Mouse (Mus musculus) ES-Bruce4 (cell line): ENCODE results near the gene Cyp8b1. TPM values are rescaled to one million over a fixed set of nuclear protein-coding genes. Genes with fewer than 3 reads are reported as not detected.

Experiments used
- H3K27ac ChIP-seq: 2 replicates; pipeline ENCODE4 v1.5.1; 2012; ENCODE audit warnings: low read length, inconsistent platforms; ENCODE audit not compliant: insufficient read depth
- H3K27me3 ChIP-seq: 2 replicates; pipeline ENCODE4 v1.6.1; 2012; ENCODE audit warnings: mild to moderate bottlenecking, low read length, inconsistent platforms; ENCODE audit not compliant: control insufficient read depth, poor library complexity, insufficient read depth, severe bottlenecking
- H3K36me3 ChIP-seq: 2 replicates; pipeline ENCODE4 v1.6.1; 2012; ENCODE audit warnings: inconsistent platforms, mild to moderate bottlenecking, low read length, moderate library complexity; ENCODE audit not compliant: control insufficient read depth, poor library complexity, insufficient read depth, severe bottlenecking
- H3K4me1 ChIP-seq: one replicate; pipeline ENCODE4 v1.8.1; 2011; ENCODE audit warnings: low read length; ENCODE audit not compliant: control insufficient read depth, insufficient read depth
- H3K4me3 ChIP-seq: 2 replicates; pipeline ENCODE4 v1.5.1; 2011; ENCODE audit warnings: low read depth, mild to moderate bottlenecking, low read length
- H3K9ac ChIP-seq: 2 replicates; pipeline ENCODE4 v1.6.1; 2012; ENCODE audit warnings: low read depth, mild to moderate bottlenecking, inconsistent platforms; ENCODE audit not compliant: poor library complexity, severe bottlenecking
- H3K9me3 ChIP-seq: replicated peaks from 2 replicates; pipeline ENCODE4 v1.6.1; 2012; ENCODE audit warnings: mild to moderate bottlenecking, low read length, inconsistent platforms; ENCODE audit not compliant: control insufficient read depth, poor library complexity, insufficient read depth, severe bottlenecking
- CTCF ChIP-seq: IDR thresholded peaks from one replicate; pipeline ENCODE4 v1.8.1; 2011; ENCODE audit warnings: low read depth, low read length
- EP300 ChIP-seq: IDR thresholded peaks from 2 replicates; pipeline ENCODE4 v1.6.1; 2011; ENCODE audit warnings: low read depth, low read length; ENCODE audit not compliant: insufficient read depth
- POLR2A ChIP-seq: IDR thresholded peaks from one replicate; pipeline ENCODE4 v1.8.1; 2011; ENCODE audit warnings: low read length; ENCODE audit not compliant: insufficient read depth
- polyA plus RNA-seq: library from polyadenylated mRNA; stranded (reverse); fragments of >200 nt; gene quantifications from 2 replicates; pipeline ENCODE4 v1.2.4, GENCODE M21; 2011; ENCODE audit warnings: low read depth; ENCODE audit not compliant: missing spikeins, insufficient read depth, insufficient read length

The Cyp8b1 gene
- polyA plus RNA-seq, 1 experiment: not detected

- no peaks in the 10 kb centered on the region for H3K27me3 ChIP-seq
- H3K4me3 ChIP-seq: no peak overlapping the region
- H3K36me3 ChIP-seq: no peaks in the 10 kb centered on the region
- H3K4me1 ChIP-seq: no peaks in the 10 kb centered on the region
- H3K9ac ChIP-seq: no peak overlapping the region
- TF ChIP-seq CTCF (no peak), POLR2A (no peak), EP300 (no peak)
- no peaks in the 10 kb centered on the region for H3K9me3 ChIP-seq
- H3K27ac ChIP-seq: no peak overlapping the region
Observed at GRCm38 (mm10) chr9:121868236-121868635, 47.9 kb downstream of the Cyp8b1 start.

- Histone ChIP-seq H3K9ac (no peak overlapping the region), H3K4me3 (no peak overlapping the region), H3K4me1 (no peaks in the 10 kb centered on the region), H3K9me3 (no peaks in the 10 kb centered on the region), H3K36me3 (no peaks in the 10 kb centered on the region), H3K27ac (no peak overlapping the region), H3K27me3 (no peaks in the 10 kb centered on the region)
- no peak for TF ChIP-seq POLR2A
- TF ChIP-seq EP300: no peak
- TF ChIP-seq CTCF: no peak
Observed at GRCm38 (mm10) chr9:121867632-121868031, 48.5 kb downstream of the Cyp8b1 start.

GRCm38 (mm10) chr9:121865425-121866008 lies 50.6 kb downstream of the Cyp8b1 start:
- no peaks in the 10 kb centered on the region for H3K9me3 ChIP-seq
- H3K4me1 ChIP-seq: no peaks in the 10 kb centered on the region
- H3K27me3 ChIP-seq: no peaks in the 10 kb centered on the region
- no peak overlapping the region for H3K4me3 ChIP-seq
- no peak overlapping the region for H3K9ac ChIP-seq
- TF ChIP-seq CTCF (no peak), POLR2A (no peak), EP300 (no peak)
- H3K36me3 ChIP-seq: no peaks in the 10 kb centered on the region
- no peak overlapping the region for H3K27ac ChIP-seq

GRCm38 (mm10) chr9:121864837-121865236 lies 51.3 kb downstream of the Cyp8b1 start:
- H3K4me3 ChIP-seq: no peak overlapping the region
- H3K27ac ChIP-seq: no peak overlapping the region
- H3K9me3 ChIP-seq: no peaks in the 10 kb centered on the region
- no peak for TF ChIP-seq CTCF
- no peak for TF ChIP-seq POLR2A
- TF ChIP-seq EP300: no peak
- H3K9ac ChIP-seq: no peak overlapping the region
- no peaks in the 10 kb centered on the region for H3K4me1 ChIP-seq
- no peaks in the 10 kb centered on the region for H3K27me3 ChIP-seq
- no peaks in the 10 kb centered on the region for H3K36me3 ChIP-seq

Other genes with a start within 250 kb of the Cyp8b1 start
- 10.3 and 12.1 TPM in 2 replicates for gene Sec22c, start 210.8 kb downstream of the Cyp8b1 start, polyA plus RNA-seq
- 51.6 and 51.9 TPM in 2 replicates for gene Ss18l2, start 206.0 kb downstream of the Cyp8b1 start, polyA plus RNA-seq
- gene Nktr, start 197.1 kb downstream of the Cyp8b1 start, polyA plus RNA-seq: 109 and 117 TPM in 2 replicates
- 5.9 and 6.5 TPM in 2 replicates for gene Zfp651, start 157.0 kb downstream of the Cyp8b1 start, polyA plus RNA-seq
- gene Klhl40, start 138.7 kb downstream of the Cyp8b1 start, polyA plus RNA-seq: 0.27 TPM in 1 of 2 replicates, not detected in the other
- not detected in 2 replicates for gene Hhatl, start 123.8 kb downstream of the Cyp8b1 start, polyA plus RNA-seq
- gene Ccdc13, start 76.8 kb downstream of the Cyp8b1 start, polyA plus RNA-seq: 0.68 and 0.85 TPM in 2 replicates
- 76.5 and 78.5 TPM in 2 replicates for gene Higd1a, start 57.9 kb downstream of the Cyp8b1 start, polyA plus RNA-seq
- not detected in 2 replicates for gene Ackr2, start 17.9 kb downstream of the Cyp8b1 start, polyA plus RNA-seq
- gene Fam198a, start 34.7 kb upstream of the Cyp8b1 start, polyA plus RNA-seq: not detected in 2 replicates
- gene Pomgnt2, start 80.8 kb upstream of the Cyp8b1 start, polyA plus RNA-seq: 7.5 and 7.9 TPM in 2 replicates
- gene Snrk, start 201.0 kb upstream of the Cyp8b1 start, polyA plus RNA-seq: 20.3 and 20.9 TPM in 2 replicates